Mouse (Mus musculus): Measurements from ENCODE around the gene B4galt1.
A peak's percentile ranks its signal among the peaks of the same experiment; 100 is the strongest.

Gene B4galt1

DNA sequence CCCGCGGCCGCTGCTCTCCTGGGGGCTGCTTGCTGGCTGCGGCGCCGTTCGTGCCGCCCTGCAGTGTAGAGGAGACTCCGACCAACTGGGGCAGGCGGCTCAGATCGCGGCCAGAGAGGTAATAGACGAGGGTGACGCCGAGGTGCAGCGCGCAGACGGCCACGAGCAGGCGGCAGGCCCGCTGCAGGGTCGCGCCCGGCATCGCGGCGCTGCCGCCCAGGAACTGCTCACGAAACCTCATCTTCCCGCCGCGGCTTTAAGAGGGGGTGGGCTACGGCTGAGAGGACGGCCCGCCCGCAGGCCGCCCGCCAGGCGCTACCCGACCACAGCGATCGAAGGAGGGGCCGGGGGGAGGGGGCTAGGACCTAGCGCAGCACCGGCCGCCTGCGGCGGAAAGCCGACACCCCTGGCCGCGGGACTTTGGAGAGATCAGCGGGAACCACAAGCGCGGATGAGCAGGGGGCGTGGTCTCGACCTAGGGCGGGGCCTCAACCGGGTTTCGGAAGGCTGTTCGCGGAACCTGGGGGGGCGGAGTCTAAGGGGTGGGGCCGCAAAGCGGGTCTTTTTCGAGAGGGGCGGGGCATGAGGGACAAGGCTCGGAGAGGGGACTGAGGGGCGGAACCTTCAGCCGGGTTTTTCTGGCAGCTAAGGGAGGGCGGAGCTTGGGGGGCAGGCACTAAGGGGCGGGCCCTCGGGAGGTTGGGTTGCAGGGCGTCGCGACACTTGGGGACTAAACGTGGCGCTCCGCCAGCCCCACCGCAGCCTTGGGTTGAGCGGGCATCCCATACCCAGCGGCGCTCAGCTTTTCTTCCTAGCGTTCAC lies at the start of gene B4galt1:
B4galt1 (minus strand) TSS at position 441 of the 822 bp plus-strand sequence.
- peak; percentile 98 for DNase-seq (ENCODE audit: low read depth, low spot score)

GRCm38 (mm10) chr4:40900612-40901011 lies 46.8 kb upstream of the B4galt1 start:
- no peak for DNase-seq (ENCODE audit: low read depth, low spot score)

DNA sequence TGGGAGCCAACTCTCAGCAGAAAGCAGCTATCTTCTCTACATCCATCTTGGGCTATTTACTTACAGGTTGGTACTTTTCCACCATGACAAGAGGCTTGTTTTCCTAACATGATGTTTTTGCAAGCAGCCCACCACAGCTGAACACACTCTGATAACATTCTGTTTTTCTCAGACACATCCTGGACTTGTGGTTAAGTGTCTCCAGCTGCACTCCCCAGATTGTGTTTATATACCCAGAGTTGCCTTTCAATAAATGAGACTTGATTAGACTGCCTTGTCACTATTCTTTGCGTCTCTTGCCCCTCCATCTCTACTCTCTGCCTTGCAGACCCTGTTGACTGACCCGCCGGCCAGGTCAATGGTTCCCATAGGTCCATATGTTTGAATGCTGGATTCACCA lies 46.3 kb upstream of the B4galt1 start:
- no peak for DNase-seq (ENCODE audit: low read depth, low spot score)

DNA sequence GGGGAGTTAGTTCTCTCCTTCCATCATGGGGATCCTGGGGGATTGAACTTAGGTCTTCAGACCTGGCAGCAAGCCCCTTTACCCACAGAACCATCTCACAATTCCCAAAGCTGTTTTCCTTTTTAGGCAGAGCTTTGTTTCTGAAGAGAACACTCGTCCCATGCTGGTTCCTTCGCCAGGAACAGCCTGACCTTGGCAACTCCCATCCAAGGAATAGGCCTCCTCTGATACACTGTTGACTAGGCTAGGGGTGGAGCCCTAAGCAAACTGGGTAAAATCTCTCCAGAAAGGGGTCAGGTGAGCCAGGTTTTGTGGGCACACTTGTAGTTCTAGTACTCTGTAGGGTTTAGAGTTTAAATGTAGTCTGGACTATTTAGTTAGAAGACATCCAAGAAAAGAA lies 45.5 kb upstream of the B4galt1 start:
- peak; percentile 47 for DNase-seq (ENCODE audit: low read depth, low spot score)

DNA sequence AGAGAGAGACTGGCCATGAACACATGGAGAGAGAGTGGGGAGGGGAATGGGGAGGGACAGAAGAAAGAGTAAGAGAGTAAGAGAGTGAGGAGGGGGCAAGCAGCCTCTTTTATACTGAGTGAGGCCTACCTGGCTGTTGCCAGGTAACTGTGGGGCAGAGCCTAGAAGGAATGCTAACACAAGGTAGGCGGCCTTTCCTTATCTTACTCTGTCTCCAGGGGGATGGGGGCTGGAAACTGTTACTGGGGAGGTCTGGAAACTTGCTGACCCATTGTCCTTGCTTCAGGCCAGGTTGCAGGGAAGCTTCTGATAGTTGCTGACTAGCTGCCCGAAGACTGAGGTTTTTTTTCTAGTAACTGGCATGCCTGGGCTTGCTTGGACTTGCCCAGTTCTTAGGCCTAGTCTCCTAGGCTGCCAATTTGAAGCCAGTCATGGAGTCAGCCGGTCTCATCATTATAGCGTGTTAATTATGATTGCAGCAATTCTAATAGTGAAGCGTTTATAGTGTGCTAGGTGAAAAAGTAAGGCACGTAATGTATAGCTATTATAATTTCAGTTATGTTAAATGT lies 44.8 kb upstream of the B4galt1 start:
- peak; percentile 85 for DNase-seq (ENCODE audit: low read depth, low spot score)

- DNase-seq (ENCODE audit: low read depth, low spot score): peak; percentile 58
Observed at GRCm38 (mm10) chr4:40895646-40896045, 41.8 kb upstream of the B4galt1 start.

DNA sequence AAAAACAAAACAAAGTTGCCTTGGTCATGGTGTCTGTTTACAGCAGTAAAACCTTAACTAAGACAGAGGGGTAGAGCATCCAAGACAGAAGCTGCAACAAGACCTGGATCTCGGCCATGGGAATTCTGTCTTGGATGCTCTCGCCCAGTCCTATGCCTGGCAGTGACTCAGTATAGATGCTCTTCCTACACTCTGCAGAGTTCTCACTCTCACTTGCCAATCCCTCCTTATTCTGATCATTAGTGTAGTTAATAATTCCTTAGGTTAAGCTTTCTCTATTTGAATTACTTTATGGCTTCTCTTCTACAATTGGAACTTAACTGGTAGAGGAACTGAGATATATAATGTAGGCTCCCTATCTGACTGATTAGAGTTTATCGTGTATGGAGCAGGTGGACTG lies 41.3 kb upstream of the B4galt1 start:
- DNase-seq (ENCODE audit: low read depth, low spot score): no peak

DNA sequence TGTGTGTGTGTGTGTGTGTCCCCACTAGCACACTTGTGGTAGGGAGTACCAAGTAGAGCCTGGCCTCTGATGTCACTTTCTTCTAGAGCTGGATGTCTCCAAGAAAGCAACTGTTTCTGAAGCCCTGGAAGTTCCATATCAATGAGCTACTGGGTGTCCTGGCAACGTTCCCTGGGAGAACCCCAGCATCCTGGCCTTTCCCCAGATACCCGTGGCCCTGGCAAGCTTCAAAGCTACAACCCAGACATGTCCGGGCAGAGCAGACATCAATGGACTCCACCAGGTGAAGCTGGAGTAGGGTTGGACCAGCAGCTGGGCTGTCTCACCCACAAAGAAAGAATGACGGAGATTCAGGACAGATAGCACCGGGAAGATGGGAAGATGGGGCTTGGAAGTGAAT lies 37.4 kb upstream of the B4galt1 start:
- no peak for DNase-seq (ENCODE audit: low read depth, low spot score)

GRCm38 (mm10) chr4:40889983-40890382 lies 36.2 kb upstream of the B4galt1 start:
- no peak for DNase-seq (ENCODE audit: low read depth, low spot score)

- DNase-seq (ENCODE audit: low read depth, low spot score): no peak
Observed at GRCm38 (mm10) chr4:40889252-40889651, 35.4 kb upstream of the B4galt1 start.

GRCm38 (mm10) chr4:40888839-40889238 lies 35.0 kb upstream of the B4galt1 start:
- no peak for DNase-seq (ENCODE audit: low read depth, low spot score)

DNA sequence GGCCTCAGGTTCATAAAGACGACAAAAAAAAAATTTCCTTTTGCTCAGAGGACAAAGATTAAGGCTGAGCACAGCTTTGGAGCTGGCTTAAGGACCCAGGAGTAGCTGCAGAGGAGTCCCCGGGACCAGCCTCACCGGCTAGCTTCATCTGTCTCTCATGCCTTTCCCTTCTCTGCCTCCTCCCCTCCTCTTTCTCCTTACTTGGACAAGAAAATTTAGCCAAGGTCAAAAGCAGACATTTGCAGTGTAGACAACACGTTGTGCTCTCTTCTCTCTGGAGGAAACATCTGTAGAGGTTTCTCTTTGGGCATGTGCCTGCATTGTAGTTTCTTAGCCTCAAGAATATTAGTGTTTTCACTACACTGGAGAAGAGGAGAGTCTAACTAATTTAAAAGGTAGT lies 32.1 kb upstream of the B4galt1 start:
- DNase-seq (ENCODE audit: low read depth, low spot score): no peak

GRCm38 (mm10) chr4:40885166-40885525 lies 31.3 kb upstream of the B4galt1 start:
- DNase-seq (ENCODE audit: low read depth, low spot score): no peak

GRCm38 (mm10) chr4:40884282-40885165 lies 30.7 kb upstream of the B4galt1 start:
- DNase-seq (ENCODE audit: low read depth, low spot score): no peak

DNA sequence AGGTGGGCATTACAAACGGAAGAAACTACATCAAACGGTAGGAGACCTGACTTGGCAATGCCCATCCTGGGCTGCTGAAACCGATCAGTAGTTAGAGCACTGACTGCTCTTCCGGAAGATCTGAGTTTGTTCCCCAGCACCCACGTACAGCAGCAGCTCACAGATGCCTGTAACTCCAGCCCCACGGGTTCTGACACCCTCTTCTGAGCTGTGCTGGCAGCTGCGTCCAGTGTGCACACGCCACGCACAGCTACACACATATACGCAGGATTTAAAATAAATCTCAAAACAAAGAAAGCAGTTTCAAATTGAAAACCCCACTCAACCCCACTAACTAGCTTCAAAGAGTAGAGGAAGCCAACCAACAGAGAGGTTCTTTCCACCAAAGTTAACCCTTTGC lies 29.4 kb upstream of the B4galt1 start:
- DNase-seq (ENCODE audit: low read depth, low spot score): no peak

GRCm38 (mm10) chr4:40877528-40877927 lies 23.7 kb upstream of the B4galt1 start:
- DNase-seq (ENCODE audit: low read depth, low spot score): no peak

DNA sequence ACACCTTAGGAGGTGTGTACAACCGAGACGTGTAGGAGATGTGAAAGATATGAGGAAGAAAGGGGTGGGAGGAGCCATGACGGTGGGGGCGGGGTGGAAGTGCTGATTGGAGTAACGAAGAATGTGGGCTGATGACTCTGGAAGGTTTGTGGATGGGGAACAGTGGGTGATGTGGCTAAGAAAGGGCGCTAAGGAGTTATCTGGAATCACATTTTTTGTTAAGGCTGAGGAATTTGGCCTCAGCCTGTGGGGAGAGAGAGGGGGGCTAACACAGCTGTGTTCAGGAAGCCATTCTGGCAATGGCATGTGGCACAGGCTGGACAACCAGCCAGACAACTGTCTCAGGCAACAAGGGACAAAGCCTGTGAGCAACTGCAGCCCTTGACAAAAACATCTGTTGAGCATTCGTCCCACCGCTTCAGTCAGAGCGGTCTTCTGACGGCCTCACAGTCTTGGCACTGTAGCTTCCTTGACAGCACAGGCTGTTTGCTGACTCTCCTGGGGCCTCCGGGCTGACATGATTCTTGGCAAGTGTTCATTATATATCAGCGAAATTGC lies 23.1 kb upstream of the B4galt1 start:
- DNase-seq (ENCODE audit: low read depth, low spot score): peak; percentile 85

- peak; percentile 61 for DNase-seq (ENCODE audit: low read depth, low spot score)
Observed at GRCm38 (mm10) chr4:40875842-40876241, 22.0 kb upstream of the B4galt1 start.

GRCm38 (mm10) chr4:40874794-40875552 lies 21.2 kb upstream of the B4galt1 start:
- DNase-seq (ENCODE audit: low read depth, low spot score): no peak

DNA sequence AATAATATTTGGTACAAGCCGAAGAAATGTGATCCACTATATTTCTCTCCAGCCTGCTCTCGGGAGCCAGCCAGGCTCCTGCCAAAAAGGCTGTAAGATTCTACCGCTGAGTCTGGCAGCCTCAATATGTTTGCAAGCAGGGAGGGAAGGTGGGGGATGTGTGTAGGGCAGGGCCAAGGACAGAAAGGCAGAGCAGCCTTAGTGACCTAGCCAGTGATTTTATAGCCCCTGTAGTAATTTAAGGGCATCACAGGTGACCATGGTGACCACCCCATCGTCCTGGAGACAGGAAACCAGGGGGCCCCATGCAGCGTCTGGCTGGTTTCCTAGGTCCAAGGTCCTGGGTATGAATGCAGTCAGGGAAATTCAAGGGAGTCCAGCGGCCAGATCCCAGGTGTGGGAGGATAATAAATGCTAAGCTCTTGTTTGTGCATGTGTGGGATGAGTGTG lies 20.4 kb upstream of the B4galt1 start:
- DNase-seq (ENCODE audit: low read depth, low spot score): no peak

DNA sequence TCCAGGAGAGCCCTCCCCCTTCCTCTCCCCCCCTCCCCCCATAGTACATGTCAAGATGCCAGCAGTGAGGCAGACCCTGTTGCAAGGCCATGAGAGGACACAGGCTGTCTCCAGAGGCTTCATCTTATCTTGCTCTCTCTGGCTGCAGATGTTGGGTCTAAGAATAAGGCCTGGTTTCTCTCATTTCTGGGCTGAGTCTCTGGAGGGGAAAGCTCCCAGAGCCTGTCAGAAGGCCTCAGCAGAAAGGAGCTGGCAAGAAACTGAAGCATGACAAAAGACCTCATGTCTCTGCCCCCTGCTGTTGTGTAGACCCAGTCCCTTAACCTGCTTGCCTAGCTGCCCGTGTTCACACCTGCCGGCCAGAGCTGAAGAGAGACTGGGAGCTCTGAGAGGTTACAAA lies 19.5 kb upstream of the B4galt1 start:
- no peak for DNase-seq (ENCODE audit: low read depth, low spot score)

Measured in R1 (cell line).